Mouse (Mus musculus) bone marrow macrophage, adult 2 months (primary cell): ENCODE results near the gene Myl6.

Source experiments
- CTCF ChIP-seq: IDR thresholded peaks from 2 replicates; pipeline ENCODE4 v1.5.1; 2012; ENCODE audit warnings: low read depth, mild to moderate bottlenecking, low read length, moderate library complexity
- POLR2A ChIP-seq: IDR thresholded peaks from 2 replicates; pipeline ENCODE4 v1.6.1; 2012; ENCODE audit warnings: mild to moderate bottlenecking, low read depth, low read length, borderline replicate concordance

DNA sequence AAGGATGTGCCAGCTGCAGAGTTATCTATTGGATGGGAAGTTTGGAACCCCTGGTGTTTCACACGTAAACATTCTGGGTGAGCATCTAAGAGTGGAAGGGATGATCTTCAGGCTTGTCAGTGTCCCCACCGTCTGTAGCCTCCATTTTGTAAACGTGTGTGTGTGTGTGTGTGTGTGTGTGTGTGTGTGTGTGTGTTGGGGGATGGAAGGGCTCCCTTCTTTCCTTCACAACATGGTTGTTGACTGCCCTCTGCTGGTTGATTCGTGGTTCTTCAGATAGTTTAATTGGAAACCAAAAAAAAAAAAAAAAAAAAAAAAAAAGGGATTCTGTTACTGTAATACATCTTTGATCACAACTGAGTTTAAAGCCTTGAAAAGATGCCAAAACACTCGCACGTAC is 38.7 kb downstream of the Myl6 start:
- TF ChIP-seq CTCF (0 out of 2 replicates have a peak, but pooled peaks have one; percentile 17), POLR2A (no peak)
